Mouse (Mus musculus) megakaryocyte, embryonic 14.5 days (primary cell): ENCODE results near the gene Znrf1.

Experiments used
- FLI1 ChIP-seq: IDR thresholded peaks from 2 replicates; pipeline ENCODE4 v1.6.1; 2012; ENCODE audit warnings: low read length, inconsistent platforms, mixed read lengths
- GATA1 ChIP-seq: IDR thresholded peaks from 3 replicates; pipeline ENCODE4 v1.6.1; 2012; ENCODE audit warnings: mixed read lengths, low read length, inconsistent platforms, borderline replicate concordance

DNA sequence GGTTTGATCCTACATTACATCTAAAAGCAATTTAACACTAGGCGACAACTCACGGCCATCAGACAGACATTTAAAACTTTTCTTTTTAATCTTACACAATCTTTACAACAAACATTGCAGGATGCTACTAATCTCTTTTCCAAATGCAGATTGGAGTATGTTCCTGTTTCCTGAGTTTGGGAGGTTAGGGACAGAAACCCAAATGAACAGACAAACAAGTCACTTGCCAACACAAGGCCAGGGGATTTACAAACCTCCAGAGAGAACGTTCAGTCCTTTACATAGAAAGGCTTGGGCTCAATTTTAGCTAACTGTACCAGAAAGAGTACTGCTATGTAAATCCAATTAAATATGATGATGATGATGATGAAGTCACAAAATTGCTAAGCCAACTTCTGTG is 42.7 kb upstream of the Znrf1 start:
- TF ChIP-seq GATA1, result no peak
- TF ChIP-seq FLI1, result no peak
